Mouse (Mus musculus) lung, postnatal 14 days (tissue): ENCODE results near the gene Tgm7.
A peak's percentile ranks its signal among the peaks of the same experiment; 100 is the strongest.

Experiments used
- DNase-seq: peaks from one replicate; pipeline ENCODE4 v3.0.0; 2021

Gene Tgm7

GRCm38 (mm10) chr2:121071871-121072270 lies 37.7 kb downstream of the Tgm7 start:
- peak; percentile 42 for DNase-seq

- no peak for DNase-seq
Observed at GRCm38 (mm10) chr2:121069506-121069905, 40.1 kb downstream of the Tgm7 start.

- DNase-seq, result no peak
Observed at GRCm38 (mm10) chr2:121067116-121067515, 42.5 kb downstream of the Tgm7 start.

- no peak for DNase-seq
Observed at GRCm38 (mm10) chr2:121061315-121061714, 48.3 kb downstream of the Tgm7 start.

GRCm38 (mm10) chr2:121057997-121058396 lies 51.6 kb downstream of the Tgm7 start:
- no peak for DNase-seq

DNA sequence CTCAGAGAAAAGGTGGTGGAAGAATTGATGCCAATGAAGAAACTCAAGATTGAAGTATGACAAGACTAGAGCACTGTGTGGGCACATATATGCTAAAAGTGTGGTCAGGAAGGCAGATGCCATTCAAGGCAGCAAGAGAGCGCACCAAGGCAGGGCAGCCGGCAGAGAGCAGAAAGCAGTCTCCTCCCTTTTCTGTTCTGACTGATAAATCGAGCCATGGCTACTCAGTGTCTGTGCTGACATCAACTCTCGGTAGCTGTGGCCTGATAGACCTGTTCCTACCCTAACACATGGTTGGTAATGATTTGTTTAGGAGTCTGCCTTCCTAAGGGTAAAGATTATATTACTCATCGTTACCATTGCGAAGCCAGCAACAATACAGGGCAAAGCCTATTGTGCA lies 53.7 kb downstream of the Tgm7 start:
- DNase-seq, result no peak

DNA sequence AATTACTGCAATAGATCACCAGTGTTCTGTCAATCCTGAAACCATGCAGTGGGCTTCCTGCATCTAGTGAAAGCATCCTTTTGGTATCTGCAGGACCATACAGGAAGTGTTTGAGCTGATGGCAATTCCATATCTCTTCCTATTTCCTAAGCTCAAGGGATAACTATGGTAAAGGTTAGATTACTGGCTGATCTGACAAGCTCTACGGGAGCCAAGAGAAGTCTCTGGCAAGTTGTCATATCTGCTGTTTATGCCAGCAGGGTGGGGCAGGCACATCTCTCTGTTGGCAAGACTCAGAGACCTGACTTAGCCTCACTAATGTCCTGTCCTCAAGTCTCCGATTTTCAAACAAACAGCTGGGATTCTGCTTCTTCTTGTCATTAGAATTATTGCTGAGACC lies 55.5 kb downstream of the Tgm7 start:
- DNase-seq, result no peak

GRCm38 (mm10) chr2:121052176-121052575 lies 57.4 kb downstream of the Tgm7 start:
- no peak for DNase-seq

DNA sequence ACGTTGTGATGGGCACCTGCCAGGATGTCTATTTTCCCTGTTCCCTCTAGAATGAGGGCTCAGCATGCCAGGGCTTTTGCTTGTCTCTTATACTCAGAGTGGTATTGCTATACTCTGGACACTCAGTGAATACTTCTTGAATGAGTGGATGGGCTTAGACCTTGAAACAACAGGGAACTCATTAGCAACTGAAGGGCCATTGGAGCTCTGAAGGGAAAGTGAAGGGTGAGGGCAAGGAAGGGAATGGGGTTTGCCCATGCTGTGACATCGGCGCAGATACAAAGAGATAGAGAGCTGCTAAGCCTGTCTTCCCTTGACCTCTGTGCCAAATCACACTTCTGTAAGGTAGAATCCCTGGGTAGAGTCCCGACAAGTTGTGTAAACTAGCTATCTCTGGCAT lies 63.9 kb downstream of the Tgm7 start:
- no peak for DNase-seq
